Mouse (Mus musculus) adipocyte (in vitro differentiated cells): ENCODE measurements around the gene Wnk4.

Experiments used
- DNase-seq: peaks from one replicate; pipeline ENCODE4 v3.0.0-alpha.2; 2016; ENCODE audit warnings: low spot score

Wnk4 gene

DNA sequence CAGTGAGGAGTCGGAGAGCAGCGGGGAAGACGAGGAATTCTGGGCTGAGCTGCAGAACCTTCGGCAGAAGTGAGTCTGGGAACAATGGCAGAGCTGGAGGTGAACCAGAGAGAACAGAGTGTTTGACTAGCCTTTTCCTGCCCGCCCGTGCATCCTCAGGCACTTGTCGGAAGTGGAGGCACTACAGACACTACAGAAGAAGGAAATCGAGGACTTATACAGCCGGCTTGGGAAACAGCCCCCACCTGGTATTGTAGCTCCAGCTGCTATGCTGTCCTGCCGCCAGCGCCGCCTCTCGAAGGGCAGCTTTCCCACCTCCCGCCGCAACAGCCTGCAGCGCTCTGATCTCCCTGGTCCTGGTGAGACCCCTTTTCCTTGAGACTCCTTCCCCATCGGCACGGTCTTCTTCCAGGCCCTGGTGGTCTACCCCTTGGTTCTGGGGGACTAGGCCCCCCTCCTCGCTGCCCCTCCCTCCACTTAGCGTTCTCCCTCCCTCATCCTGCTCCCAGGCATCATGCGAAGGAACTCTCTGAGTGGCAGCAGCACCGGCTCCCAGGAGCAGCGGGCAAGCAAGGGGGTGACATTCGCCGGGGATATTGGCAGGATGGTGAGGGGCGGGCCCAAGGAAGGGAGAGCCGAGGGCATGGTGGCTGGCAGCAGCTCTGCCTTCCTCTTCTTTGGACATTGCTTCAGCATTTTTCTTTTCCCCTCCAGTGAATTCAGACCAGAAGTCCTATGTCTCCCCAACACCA, 16.1 kb downstream of the Wnk4 start:
- DNase-seq, result no peak

DNA sequence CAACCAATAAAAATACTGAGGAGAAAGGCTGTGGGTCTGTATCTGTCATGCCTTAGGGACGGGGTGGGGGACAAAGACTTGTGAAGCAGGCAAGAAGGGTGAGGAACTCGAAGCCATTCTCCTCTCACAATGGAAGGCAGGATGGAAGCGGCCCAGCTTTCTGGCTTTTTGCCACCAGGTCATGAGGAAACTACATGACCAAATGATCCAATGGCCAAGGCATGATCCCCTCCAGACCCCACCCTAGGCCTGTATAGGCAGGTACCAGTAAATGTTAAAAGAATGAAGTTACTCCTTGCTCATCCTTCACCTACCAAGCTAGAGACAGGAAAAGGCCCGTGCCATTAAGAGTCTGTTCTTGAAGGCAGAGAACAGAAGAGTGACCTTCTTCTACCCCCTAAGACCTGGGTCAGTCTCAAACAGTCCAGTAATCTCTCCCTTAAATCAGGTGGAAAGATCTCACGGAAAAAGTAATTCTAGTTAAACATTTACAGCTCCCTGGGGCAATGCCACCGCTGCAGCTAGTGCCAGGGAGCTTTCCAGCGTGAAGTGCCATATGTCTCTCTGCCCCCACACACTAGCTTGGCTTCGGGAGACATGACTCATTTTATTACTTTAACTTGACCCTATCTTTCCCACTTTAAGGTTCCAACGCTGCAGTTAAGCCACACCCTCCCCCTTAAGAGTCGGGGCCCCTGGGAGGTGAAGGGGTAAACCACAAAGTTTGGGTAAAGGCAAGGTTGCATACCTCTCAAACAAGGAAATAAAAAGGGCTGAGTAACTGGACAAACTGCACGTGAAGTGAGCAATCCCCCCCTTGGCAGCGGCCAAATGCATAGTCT, 17.2 kb downstream of the Wnk4 start:
- peak; percentile 39 for DNase-seq

DNA sequence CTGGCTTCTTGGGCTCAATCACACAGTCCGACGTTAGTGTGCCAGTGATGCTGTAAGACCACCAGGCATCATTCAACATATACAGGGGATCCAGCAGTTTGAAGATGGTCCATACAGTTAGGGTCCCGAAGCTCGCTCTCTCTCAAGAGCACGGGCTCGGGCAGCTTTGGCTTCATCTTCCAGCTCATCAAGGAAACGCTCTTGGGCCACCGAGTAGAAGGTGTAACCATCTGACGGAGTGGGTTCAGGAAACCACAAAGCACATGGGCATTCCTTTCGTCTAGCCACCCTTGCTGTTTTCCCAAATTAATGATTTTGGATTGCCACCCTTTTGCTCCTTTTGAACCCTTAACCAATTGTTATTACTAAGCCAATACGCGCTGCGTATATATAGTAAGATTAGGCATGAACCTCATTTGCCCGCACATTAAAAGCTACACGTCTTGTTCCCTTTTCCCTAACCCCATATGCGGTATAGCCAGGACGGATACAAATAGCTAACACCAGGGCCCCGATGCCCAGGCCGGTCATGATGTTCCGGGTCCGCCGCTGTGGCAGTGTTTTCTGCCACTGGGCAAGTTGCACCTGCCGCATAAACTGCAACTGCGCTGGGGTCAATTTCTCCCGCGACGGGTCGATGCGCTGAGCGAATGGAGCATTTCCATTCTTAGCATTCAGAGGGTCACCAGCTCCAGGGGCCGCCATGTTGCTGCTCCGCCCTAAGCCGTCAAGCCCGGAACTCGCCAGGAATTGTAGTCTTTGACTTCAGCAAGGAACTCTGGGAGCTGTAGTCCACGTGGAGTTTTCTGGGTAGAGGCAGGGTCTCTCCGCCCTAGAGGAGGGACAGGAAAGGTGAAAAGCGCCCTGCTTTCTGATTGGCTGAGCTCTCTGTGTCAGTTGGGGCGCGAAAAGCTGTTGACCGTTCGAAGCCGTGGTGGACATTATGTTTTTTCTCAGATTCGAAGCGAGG, 18.1 kb downstream of the Wnk4 start, which contains the start of the genes Cntd1 and Coa3:
Gene Cntd1 (plus strand): TSS at position 790 of the 970 bp plus-strand sequence.
Gene Coa3 (minus strand): TSS at position 892 of the 970 bp plus-strand sequence.
- DNase-seq, result peak; percentile 67

DNA sequence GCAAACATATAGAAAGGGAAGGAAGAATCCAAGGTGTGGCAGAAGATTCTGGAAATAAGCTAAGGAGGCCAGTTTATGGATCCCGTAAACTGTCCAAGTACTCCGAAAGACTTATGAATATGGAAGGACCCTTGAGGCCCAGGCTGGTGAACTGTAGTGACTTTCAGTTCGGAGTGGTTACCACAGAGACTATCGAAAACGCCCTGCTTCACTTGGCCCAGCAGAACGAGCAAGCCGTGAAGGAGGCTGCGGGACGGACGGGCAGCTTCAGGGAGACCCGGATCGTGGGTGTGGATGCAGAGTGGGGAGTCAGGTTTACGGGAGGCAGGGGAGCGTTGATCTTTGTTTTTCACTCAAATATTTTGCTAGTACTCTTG, 18.8 kb downstream of the Wnk4 start:
- DNase-seq, result no peak

DNA sequence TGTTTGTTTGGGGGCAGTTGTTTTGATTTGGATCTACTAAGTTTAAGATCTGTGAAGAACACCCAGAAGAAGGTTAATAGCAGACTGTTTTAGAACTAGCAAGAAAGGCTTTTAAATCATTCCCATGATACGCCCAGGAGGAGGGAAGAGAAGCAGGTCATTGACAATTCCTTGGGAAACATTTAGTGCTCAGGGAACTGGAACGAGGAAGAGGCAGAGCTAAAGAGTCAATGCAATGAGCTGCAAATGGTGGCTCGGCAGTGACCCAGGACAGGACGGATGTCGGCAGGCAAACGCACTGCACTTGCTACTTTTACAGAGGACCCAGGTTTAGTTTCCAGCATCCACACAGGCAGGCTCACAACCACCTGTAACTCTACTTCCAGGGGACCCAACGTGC, 20.5 kb downstream of the Wnk4 start:
- DNase-seq, result no peak

DNA sequence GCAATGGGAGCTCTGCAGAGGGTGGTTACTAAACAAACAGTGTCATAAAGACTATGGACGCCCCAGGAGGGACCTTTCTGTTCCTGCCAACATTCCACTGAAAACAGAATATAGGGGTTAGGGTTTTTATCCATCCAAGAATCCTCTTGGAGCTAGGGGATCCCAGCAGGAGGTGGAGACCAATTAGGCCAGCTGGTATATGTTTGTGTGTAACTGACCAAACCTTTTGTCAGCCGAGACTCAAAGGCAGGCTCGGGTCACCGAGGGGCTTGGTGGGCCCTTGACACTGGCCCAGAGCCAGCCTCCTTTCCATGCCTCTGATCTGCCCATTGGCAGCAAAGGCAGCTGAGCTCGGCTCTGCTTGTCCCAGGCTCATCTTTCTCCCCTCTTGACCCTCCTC, 22.5 kb downstream of the Wnk4 start:
- DNase-seq, result no peak

DNA sequence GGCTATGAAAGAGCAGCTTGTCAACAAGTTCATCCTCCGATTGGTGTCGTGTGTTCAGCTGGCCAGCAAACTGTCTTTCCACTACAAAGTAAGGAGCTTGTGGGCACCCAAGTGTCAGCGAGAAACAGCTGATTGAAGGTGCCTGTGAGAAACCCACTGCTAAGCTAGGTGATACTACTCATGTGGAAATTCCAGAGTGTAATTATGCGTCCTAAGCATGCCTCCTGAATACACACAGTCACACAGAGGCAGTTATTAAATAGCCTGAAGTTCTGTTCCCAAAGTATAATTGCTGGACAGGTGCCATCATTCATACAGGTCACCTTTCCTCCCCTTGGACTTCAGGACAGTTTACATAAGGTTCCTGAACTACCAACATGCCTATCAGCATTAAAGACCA, 23.4 kb downstream of the Wnk4 start:
- no peak for DNase-seq

DNA sequence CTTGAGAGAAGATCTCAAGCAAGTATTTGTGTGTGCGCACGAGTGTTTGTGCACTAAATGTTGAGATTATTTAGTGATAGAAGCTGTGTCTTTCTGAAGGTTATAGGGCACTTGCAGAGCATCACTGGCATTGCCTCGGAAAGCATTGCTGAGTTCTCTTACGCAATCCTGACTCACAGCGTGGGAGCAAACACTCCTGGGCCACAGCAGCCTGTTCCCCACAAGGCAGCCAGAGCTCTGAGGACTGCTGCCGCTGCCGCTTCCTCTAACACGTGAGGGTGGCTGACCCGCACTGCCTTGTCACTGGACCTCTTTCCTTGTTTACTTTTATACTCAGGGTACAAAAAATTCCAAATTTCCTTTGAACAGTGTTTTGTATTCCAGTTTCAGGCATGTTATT, 26.9 kb downstream of the Wnk4 start:
- DNase-seq, result peak; percentile 82

DNA sequence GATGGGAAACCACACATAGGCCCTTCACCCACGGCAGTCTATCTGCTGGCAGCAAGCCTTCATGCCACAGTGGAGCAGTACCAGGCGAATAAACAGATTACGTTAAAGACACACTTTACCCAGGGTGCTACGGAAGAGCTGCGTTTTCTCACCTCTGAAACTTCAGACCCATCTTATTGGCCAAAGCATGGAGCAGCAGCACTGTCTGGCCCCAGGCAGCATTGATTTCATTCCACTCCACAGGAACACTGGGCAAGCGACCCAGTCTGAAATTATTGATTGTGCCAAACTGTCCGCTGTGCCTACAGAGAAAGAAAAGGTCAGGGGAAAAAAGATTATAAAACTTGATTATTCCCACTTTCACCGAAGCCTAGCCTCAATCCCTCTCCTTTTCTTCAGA, 30.9 kb downstream of the Wnk4 start:
- DNase-seq, result no peak

DNA sequence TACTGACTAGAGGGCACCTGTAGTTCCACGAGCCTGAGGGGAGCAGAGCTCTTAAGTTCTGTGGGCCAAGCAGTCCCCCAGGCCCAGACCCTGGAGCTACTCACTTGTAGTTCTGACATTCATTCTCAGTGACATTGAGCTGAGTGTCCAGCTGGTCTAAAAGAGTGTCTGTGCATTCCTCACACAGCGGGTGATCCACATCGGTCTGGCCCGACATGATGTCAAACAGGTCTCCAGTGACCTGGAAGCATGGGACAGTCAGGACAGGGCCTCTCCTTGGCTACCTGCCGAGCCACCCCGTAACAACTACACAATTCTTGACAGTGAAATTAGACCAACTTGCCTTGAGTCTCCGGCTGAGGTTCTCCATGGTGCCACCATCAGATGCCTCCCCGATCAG, 34.8 kb downstream of the Wnk4 start:
- no peak for DNase-seq

DNA sequence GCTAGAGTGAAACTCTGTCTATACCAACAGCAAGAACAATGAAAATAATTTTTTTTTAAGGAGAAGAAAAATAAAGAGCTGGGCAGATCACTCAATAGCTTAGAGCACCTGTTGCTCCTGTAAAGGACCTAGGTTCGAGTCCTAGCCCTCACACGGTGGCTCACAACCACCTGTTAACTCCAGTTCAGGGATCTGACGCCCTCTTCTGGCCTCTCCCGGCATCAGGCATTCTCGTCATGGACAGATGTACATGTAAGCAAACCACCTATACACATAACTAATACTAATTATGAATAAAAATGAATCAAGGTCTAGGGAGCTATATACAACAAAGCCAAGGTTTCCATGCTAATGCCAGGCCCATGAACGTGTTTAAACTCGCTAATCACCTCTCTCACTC, 40.5 kb downstream of the Wnk4 start:
- DNase-seq, result no peak

DNA sequence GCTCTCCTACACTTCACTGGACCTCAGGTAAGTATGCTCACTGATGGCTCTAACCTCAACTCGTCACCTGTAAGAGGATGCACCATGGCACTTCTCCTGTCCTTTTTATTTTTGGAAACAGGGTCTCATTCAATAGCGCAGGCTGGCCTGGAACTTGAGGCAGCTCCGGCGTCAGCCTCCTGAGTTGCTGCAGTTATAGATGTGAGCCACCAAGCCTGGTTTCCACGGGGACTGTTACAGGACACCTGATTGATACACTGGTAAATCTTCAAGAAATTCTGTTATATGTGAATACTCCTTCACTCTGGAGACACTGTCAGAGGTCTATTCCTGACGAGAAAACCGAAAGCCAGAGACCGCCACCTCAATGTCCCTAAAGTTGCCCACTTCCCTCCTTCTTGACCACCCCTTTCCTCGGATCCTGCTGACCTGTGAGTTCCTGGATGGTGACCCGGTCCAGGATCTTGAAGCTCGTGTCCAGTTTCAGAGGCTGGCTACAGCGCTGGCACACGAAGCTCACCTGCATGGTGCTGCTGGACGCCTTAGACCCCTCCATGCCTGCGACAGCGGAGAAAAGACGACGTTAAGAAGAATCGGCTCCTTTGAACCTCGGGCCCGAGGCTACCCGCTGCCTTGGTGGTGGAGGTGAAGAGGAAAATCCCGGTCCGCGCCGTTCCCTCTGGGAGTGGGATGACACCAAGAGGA, 41.1 kb downstream of the Wnk4 start:
- peak; percentile 21 for DNase-seq

DNA sequence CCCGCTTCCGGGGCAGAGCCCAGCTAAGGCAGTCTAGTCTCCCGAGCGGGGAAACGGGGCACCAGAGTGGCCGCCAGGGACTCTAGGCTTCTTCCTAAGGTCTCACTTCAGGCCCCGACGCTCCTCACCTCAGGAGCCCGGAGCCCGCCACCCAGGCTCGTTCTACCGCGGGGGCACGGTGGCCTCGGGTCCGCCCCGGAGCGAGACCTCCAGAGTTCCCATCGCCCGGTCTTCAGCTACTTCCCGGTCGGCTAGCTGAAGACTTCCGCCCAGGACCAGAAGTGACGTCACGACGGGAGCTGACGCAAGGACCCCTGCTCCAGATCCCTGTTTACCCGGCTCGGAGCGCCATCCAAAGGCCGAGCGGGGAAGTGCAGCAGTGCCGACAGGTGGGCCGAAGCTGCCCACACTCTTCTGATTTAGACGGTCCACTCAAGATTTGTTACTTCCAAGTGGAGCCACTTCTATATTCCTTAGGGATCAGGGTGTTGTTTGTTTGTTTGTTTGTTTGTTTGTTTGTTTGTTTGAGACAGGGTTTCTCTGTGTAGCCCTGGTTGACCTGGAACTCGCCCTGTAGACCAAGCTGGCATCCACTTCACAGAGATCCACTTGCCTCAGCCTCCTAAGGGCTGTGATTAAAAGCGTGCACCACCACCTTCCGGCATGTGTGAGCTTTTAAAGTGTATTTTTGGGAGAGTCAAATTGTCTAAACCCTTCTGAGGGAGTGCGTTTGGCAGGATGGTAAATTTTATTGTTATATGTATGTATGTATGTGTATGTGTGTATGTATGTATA, 41.8 kb downstream of the Wnk4 start, which contains the start of gene Becn1:
Gene Becn1 (minus strand): TSS at position 283 of the 795 bp plus-strand sequence.
- DNase-seq, result peak; percentile 97

DNA sequence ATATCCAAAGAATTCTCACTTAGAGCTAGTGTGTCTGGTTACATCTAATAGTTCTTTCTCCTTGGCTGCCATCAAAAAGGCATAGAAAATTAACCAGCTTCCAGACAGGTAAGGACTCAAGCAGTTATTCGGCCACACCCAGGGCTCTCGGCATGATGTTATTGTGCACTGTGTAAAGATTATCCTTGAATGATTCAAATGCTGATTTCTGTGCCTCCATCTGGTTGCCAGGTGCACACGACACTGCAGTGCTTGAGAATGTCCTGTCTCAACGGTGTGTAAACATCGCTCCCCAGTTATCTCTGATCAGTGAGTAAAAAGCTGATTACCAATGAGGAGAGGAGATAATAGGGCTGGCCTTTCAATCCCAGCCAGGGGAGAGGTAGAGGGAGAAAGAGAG, 47.4 kb downstream of the Wnk4 start:
- no peak for DNase-seq

DNA sequence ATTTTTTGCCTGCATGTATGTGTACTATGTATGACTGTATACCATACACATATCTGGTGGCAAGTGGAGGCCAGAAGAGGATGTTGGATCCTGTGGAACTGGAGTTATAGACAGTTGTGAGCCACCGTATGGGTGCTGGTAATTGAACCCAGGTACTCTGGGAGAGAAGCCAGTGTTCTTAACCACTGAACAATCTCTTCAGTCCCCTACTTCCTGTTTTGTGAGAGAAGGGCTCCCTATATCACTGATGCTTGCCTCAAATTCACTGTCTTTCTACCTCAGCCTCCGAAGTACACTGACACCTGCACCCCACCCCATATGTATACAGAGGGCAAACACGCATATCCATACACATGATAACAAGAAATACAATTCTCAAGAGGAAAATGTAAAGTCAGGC, 50.7 kb downstream of the Wnk4 start:
- DNase-seq, result no peak

DNA sequence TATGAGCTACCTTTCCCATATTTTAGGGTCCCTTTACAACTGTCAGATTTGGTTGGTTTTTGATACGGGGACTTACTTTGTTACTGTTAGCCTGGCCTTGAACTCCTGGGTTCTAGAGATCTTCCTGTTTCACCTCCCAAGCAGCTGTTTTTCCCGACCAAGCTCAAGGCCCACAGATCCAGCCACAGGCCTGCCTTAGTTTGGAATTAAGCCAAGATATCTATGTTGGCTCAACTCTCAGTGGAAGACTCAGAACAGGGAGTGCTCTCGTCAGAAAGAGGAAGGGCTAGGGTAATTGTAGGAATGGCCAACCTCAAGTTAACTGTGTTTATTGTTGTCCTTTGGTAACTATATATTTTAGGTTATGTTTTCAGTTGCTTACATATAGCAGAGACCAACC, 51.8 kb downstream of the Wnk4 start:
- DNase-seq, result no peak

DNA sequence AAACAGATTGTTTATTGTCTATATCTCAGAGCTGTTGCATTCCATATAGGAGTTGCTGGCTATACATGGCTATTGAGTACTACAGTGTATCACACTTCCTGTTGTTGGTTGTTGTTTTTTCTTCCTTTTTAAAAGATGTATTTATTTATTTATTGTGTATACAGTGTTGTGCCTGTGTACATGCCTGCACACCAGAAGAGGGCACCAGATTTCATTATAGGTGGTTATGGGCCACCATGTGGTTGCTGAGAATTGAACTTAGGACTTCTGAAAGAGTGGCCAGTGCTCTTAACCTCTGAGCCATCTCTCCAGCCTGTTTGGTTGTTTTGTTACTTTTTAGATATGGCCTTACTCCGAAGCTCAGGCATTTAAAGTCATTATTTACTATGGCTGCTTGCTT, 54.2 kb downstream of the Wnk4 start:
- no peak for DNase-seq

DNA sequence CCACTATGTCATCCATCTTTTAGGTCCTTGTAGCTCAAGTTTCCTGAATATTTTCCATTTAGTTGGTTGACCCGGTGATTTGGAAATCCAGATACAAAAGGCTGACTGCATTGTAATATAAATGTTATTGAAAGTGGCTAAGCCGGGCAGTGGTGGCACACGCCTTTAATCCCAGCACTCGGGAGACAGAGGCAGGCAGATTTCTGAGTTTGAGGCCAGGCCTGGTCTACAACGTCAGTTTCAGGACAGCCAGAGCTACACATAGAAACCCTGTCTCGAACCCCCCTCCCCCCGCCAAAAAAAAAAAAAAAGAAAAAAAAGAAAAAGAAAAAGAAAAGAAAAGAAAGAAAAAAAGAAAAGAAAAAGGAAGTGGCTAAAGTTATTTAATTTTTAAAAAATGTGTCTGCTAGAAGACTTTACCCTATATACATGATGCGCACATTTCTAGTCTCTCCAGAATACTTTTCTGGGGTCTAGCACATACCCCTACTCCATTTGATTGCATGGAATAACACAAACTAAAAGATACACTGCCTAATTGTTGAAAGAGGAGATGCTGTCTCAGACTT, 54.8 kb downstream of the Wnk4 start:
- no peak for DNase-seq

DNA sequence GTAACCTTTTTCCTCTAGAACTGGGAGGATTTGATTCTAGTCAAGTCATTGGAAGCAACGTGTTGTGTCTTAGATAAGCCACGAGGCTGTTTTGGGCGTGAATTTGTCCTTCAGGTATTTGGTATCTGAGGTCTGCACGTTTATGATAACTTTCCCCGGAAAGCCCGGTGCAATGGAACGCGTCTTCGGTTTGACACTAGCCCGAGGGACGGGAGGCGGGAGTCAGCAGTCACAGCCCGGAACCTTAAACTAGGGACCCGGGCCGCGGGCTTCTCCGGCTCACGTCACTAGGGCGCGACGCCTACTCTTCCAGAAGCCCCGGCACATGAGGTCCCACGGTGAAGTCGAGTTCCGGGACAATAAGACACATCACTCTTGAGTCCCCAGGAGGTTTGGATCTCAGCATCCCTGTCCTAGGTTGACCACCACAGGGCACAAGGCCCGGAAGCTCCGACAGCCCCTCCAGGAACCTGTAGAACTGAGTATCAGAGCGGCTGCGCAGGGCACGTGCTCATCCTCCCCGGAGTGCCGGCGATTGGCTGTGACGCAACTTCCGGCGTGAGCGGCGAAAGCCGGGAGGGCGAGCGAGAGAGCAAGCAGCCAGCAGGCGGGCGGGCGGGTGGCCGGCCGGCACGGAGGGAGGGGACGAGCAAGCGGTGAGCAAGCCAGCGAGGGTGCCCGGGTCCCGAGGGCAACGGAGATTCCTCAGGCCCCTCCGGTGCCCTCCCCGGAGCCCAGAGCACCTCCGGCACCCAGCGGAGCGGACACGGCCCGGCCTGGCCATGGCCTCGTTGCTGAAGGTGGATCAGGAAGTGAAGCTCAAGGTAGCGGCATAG, 55.5 kb downstream of the Wnk4 start, which contains the start of gene Psme3:
Gene Psme3 (plus strand): TSS at position 549 of the 836 bp plus-strand sequence.
- DNase-seq, result peak; percentile 91
